Mouse (Mus musculus) naive thymus-derived CD4-positive, alpha-beta T cell, adult 2 months (primary cell): ENCODE data around the gene Smg5.
"Not testable (repeated sequence)": the region's sequence is repeated elsewhere in the genome, so short reads cannot be mapped to it uniquely, and the experiment has no call there.

Experiments used
- DNase-seq: peaks from one replicate; pipeline ENCODE4 v3.0.0-alpha.2; 2011; ENCODE audit warnings: low read depth

Gene Smg5

GRCm38 (mm10) chr3:88354396-88355165 lies 18.5 kb downstream of the Smg5 start:
- no peak for DNase-seq

GRCm38 (mm10) chr3:88359584-88359983 lies 23.5 kb downstream of the Smg5 start:
- no peak for DNase-seq

- no peak for DNase-seq
Observed at GRCm38 (mm10) chr3:88359989-88360388, 23.9 kb downstream of the Smg5 start.

GRCm38 (mm10) chr3:88361096-88361495 lies 25.0 kb downstream of the Smg5 start:
- DNase-seq = no peak

GRCm38 (mm10) chr3:88361612-88362313 lies 25.7 kb downstream of the Smg5 start:
- no peak for DNase-seq

- DNase-seq = no peak
Observed at GRCm38 (mm10) chr3:88363700-88364099, 27.6 kb downstream of the Smg5 start.

- no peak for DNase-seq
Observed at GRCm38 (mm10) chr3:88364337-88364736, 28.3 kb downstream of the Smg5 start, which contains the start of gene Paqr6. Paqr6 (plus strand) TSS chr3:88364584.

GRCm38 (mm10) chr3:88365705-88366361 lies 29.8 kb downstream of the Smg5 start:
- DNase-seq = no peak

- peak; percentile 41 for DNase-seq
Observed at GRCm38 (mm10) chr3:88366830-88367428, 30.9 kb downstream of the Smg5 start.

- not testable (repeated sequence) for DNase-seq
Observed at GRCm38 (mm10) chr3:88367517-88367916, 31.5 kb downstream of the Smg5 start.

- not testable (repeated sequence) for DNase-seq
Observed at GRCm38 (mm10) chr3:88368511-88368910, 32.5 kb downstream of the Smg5 start.

- DNase-seq = not testable (repeated sequence)
Observed at GRCm38 (mm10) chr3:88372643-88373042, 36.6 kb downstream of the Smg5 start, which contains the start of gene Bglap3. Bglap3 (minus strand) TSS chr3:88372743.

- DNase-seq = peak; percentile 54
Observed at GRCm38 (mm10) chr3:88375750-88376626, 39.9 kb downstream of the Smg5 start.

- not testable (repeated sequence) for DNase-seq
Observed at GRCm38 (mm10) chr3:88376644-88377043, 40.6 kb downstream of the Smg5 start.

- DNase-seq = not testable (repeated sequence)
Observed at GRCm38 (mm10) chr3:88378599-88378998, 42.5 kb downstream of the Smg5 start, which contains the start of gene Bglap2. Bglap2 (minus strand) TSS chr3:88378699.

- peak; percentile 65 for DNase-seq
Observed at GRCm38 (mm10) chr3:88381389-88382315, 45.6 kb downstream of the Smg5 start.

- DNase-seq = not testable (repeated sequence)
Observed at GRCm38 (mm10) chr3:88382383-88382782, 46.3 kb downstream of the Smg5 start.

- no peak for DNase-seq
Observed at GRCm38 (mm10) chr3:88384364-88384763, 48.3 kb downstream of the Smg5 start, which contains the start of gene Bglap. Bglap (minus strand) TSS chr3:88384464.

- DNase-seq = no peak
Observed at GRCm38 (mm10) chr3:88393776-88394375, 57.8 kb downstream of the Smg5 start.
